Mouse (Mus musculus): Measurements from ENCODE around the gene Amigo2. TPM values are rescaled to one million over a fixed set of nuclear protein-coding genes. Genes with fewer than 3 reads are reported as not detected.

Gene Amigo2
- polyA plus RNA-seq, 1 experiment from 2014 or later, result 3.4 TPM

DNA sequence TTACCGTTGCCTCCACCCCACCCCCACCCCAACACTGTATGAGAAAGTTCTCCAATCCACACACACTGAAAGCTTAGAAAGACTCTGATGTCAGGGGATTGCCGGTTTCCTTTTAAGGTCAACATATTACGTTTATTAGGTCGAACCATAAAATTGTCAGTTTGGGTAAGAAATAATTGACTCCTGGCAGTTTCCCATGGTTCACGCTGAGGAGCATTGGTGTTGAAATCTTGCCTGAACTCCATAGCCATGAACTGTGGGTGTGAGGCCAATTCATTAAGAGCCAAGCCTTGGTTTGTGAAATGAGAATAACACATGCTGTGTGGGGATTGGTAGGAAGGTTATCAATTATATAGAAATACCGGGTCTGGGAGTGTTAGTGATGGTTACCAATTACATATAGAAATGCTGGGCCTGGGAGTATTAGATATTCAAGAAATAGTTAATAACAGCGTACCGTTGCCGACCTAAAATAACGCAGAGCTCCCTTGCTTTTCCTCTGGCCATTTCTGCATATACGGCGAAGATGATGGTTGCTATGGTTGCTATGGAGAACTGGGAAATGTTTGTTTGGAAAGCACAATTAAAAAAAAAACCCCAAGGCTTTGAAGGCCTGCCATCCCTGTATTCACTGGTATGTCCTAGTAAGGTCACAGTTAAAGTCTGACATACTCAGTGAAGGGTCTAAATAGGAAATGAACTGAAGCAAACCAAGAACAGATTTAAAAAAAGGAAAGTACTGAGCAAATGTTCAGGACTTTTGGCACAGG is 28.7 kb upstream of the Amigo2 start:
- Histone ChIP-seq H3K4me3 (ENCODE audit: low read depth, low read length) (no peak overlapping the region), H3K27ac (ENCODE audit: low read depth, low read length) (no peak overlapping the region), H3K9ac (ENCODE audit: low read depth, low read length) (no peak overlapping the region), H3K27me3 (ENCODE audit: control insufficient read depth, insufficient read depth, low read length) (no peaks in the 10 kb centered on the region), H3K4me1 (ENCODE audit: control insufficient read depth, insufficient read depth, low read length) (peaks cover 4% of the 10 kb centered on the region), H3K4me2 (no peak overlapping the region), H3K9me3 (replicated peaks; ENCODE audit: control insufficient read depth, low read length) (no peaks in the 10 kb centered on the region), H3K36me3 (ENCODE audit: control insufficient read depth, insufficient read depth, low read length) (no peaks in the 10 kb centered on the region)
- ATAC-seq (replicated peaks; ENCODE audit: insufficient number of reproducible peaks, low FRiP score, low TSS enrichment), result no peak
- 87% methylated on average over 12 of the region's 12 CpGs for WGBS (ENCODE audit: insufficient replicate concordance)

DNA sequence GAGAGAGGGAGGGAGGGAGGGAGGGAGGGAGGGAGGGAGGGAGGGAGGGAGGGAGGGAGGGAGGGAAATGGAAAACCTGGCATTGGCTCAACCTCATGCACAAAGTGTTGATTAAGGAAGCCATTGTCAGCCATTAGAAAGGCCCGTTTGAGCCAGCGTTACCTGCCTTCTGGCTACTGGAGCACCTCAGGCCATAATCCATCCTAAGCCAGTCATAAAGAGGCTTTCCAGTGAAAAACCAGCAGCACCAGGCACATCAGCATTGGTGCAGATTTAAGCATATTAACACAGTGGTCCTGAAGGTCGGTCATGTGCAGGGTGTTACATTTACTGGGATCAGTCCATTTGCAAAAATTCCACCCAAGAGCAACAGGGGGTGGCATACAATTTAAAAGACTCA is 25.7 kb upstream of the Amigo2 start:
- Histone ChIP-seq H3K4me3 (ENCODE audit: low read depth, low read length) (no peak overlapping the region), H3K9me3 (replicated peaks; ENCODE audit: control insufficient read depth, low read length) (no peaks in the 10 kb centered on the region), H3K27me3 (ENCODE audit: control insufficient read depth, insufficient read depth, low read length) (no peaks in the 10 kb centered on the region), H3K36me3 (ENCODE audit: control insufficient read depth, insufficient read depth, low read length) (no peaks in the 10 kb centered on the region), H3K4me2 (no peak overlapping the region), H3K9ac (ENCODE audit: low read depth, low read length) (no peak overlapping the region), H3K4me1 (ENCODE audit: control insufficient read depth, insufficient read depth, low read length) (no peaks in the 10 kb centered on the region), H3K27ac (ENCODE audit: low read depth, low read length) (no peak overlapping the region)
- WGBS (ENCODE audit: insufficient replicate concordance), result 82% methylated on average over 3 of the region's 3 CpGs
- ATAC-seq (replicated peaks; ENCODE audit: insufficient number of reproducible peaks, low FRiP score, low TSS enrichment), result no peak

DNA sequence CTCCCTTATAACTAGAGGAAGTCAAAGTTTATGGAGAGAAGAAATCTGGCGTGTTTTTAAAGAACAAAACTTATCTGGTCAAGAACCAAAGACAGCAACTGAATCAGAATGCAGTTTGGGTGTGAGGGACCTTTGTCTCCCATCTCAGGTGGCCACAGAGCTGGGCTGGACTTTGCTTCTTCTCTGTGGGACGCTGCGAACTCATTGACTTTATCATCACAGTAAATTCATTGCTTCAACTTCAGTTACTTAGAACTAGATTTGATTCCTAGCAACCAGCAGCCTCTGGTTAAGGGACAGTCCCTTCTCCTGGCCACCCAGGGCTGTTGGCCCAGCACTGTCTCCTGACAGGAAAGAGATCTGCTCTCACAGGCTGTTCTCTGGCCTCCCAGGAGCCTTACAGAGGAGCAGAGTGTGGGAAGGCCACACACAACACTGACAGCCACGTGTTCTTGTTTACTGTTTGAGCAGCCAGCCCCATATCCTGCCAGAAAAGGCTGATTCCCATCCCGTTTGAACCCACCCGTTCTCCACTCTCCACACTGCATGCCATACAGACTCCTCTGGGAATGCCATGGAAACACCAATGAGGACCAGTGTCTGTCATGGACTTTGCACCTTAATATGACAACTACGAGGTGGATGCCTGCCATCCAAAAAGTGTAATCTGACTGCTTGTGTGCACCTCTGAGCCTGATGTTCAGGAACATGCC is 25.1 kb upstream of the Amigo2 start:
- no peak for ATAC-seq (replicated peaks; ENCODE audit: insufficient number of reproducible peaks, low FRiP score, low TSS enrichment)
- 49% methylated on average over 7 of the region's 7 CpGs for WGBS (ENCODE audit: insufficient replicate concordance)
- no peaks in the 10 kb centered on the region for H3K9me3 ChIP-seq (replicated peaks; ENCODE audit: control insufficient read depth, low read length)

DNA sequence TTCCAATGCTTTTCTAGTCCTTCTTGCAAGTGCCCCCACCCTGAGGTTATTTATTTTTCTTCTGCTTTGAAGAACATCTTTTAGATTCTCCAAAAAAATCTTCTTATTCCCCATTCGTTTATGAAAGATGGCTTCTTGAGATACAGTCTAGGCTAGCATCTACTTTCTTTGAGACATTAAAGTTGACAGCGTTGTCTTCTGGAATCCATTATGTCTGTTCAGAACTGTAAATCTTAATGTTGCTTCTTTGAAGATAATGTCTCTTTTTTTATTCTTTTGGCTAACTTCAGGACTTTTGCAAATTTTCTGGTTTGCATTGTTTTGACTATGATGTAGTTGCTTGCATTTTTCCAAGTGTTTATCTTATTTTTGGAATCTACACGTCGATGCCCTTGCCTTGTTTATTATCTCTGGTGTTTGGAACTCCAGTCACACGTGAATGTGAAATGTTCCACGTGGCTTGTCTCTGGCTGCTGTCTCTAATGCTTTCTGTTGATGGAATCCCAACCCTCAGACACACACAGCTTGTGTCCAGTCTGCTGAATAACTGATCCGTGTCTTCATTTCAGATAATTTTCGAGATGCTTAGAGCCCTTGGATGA is 20.1 kb upstream of the Amigo2 start:
- Histone ChIP-seq H3K4me2 (no peak overlapping the region), H3K36me3 (ENCODE audit: control insufficient read depth, insufficient read depth, low read length) (no peaks in the 10 kb centered on the region), H3K9me3 (replicated peaks; ENCODE audit: control insufficient read depth, low read length) (no peaks in the 10 kb centered on the region), H3K9ac (ENCODE audit: low read depth, low read length) (no peak overlapping the region), H3K4me1 (ENCODE audit: control insufficient read depth, insufficient read depth, low read length) (no peaks in the 10 kb centered on the region), H3K27me3 (ENCODE audit: control insufficient read depth, insufficient read depth, low read length) (no peaks in the 10 kb centered on the region), H3K27ac (ENCODE audit: low read depth, low read length) (no peak overlapping the region), H3K4me3 (ENCODE audit: low read depth, low read length) (no peak overlapping the region)
- no peak for ATAC-seq (replicated peaks; ENCODE audit: insufficient number of reproducible peaks, low FRiP score, low TSS enrichment)
- 52% methylated on average over 8 of the region's 8 CpGs for WGBS (ENCODE audit: insufficient replicate concordance)

More for the DNA sequence above, 25.1 kb upstream of the Amigo2 start:
- Histone ChIP-seq H3K36me3 (ENCODE audit: control insufficient read depth, insufficient read depth, low read length) (no peaks in the 10 kb centered on the region), H3K4me2 (no peak overlapping the region), H3K4me1 (ENCODE audit: control insufficient read depth, insufficient read depth, low read length) (no peaks in the 10 kb centered on the region), H3K9ac (ENCODE audit: low read depth, low read length) (no peak overlapping the region), H3K27ac (ENCODE audit: low read depth, low read length) (no peak overlapping the region), H3K27me3 (ENCODE audit: control insufficient read depth, insufficient read depth, low read length) (no peaks in the 10 kb centered on the region), H3K4me3 (ENCODE audit: low read depth, low read length) (no peak overlapping the region)

DNA sequence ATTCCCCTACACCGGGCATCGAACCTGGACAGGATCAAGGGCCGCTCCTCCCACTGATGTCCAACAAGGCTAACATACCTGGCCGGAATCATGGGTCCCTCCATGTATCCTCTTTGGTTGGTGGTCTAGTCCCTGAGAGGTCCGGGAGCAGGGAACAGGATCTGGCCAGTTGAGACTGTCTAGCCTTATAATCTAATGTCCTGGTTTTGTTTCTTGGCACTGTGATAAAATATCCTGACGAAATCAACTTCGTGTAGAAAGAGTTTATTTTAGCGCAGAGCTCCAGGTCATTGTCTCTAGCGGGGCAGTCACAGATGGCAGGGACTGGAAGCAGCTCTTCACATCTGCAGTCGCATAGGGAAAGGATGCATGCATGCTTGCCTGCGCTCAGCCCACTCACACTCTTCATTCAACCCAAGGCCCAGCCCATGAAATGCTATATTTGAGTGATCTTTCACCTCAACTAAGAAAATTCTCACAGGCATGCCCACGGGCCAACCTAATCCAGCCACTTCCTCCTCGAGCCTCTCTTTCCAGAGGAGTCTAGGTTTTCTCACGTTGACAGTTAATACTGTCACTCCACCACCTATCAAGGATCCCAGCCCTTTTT is 19.3 kb upstream of the Amigo2 start:
- no peaks in the 10 kb centered on the region for H3K27me3 ChIP-seq (ENCODE audit: control insufficient read depth, insufficient read depth, low read length)
- no peaks in the 10 kb centered on the region for H3K9me3 ChIP-seq (replicated peaks; ENCODE audit: control insufficient read depth, low read length)
- H3K4me2 ChIP-seq, result no peak overlapping the region
- WGBS (ENCODE audit: insufficient replicate concordance), result 68% methylated on average over 14 of the region's 14 CpGs
- H3K4me1 ChIP-seq (ENCODE audit: control insufficient read depth, insufficient read depth, low read length), result no peaks in the 10 kb centered on the region
- no peak overlapping the region for H3K9ac ChIP-seq (ENCODE audit: low read depth, low read length)
- H3K36me3 ChIP-seq (ENCODE audit: control insufficient read depth, insufficient read depth, low read length), result no peaks in the 10 kb centered on the region
- no peak overlapping the region for H3K4me3 ChIP-seq (ENCODE audit: low read depth, low read length)
- ATAC-seq (replicated peaks; ENCODE audit: insufficient number of reproducible peaks, low FRiP score, low TSS enrichment), result no peak
- H3K27ac ChIP-seq (ENCODE audit: low read depth, low read length), result no peak overlapping the region

DNA sequence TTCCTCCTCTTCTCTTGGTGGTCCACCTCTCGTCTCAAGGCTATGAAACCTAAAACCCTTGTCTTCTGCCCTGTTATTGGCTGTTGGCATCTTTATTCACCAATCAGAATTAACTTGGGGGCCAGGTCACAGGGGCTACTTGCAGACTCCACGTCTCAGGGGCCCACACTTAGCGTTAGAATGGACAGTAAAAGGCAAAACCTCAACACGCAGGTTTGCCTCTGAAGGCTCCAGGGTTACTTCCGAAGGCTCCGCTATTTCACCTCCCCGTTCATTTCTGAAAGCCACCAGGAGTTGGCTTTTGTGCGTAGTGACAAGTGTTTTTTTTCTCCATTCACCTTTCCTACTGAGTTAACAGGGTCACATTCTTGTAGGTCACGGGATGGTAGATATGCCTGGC is 15.2 kb upstream of the Amigo2 start:
- no peak for ATAC-seq (replicated peaks; ENCODE audit: insufficient number of reproducible peaks, low FRiP score, low TSS enrichment)
- H3K27ac ChIP-seq (ENCODE audit: low read depth, low read length), result no peak overlapping the region
- H3K9ac ChIP-seq (ENCODE audit: low read depth, low read length), result no peak overlapping the region
- H3K36me3 ChIP-seq (ENCODE audit: control insufficient read depth, insufficient read depth, low read length), result no peaks in the 10 kb centered on the region
- H3K4me2 ChIP-seq, result no peak overlapping the region
- no peaks in the 10 kb centered on the region for H3K4me1 ChIP-seq (ENCODE audit: control insufficient read depth, insufficient read depth, low read length)
- 67% methylated on average over 9 of the region's 9 CpGs for whole genome bisulfite sequencing (ENCODE audit: insufficient replicate concordance)
- H3K9me3 ChIP-seq (replicated peaks; ENCODE audit: control insufficient read depth, low read length), result no peaks in the 10 kb centered on the region
- no peak overlapping the region for H3K4me3 ChIP-seq (ENCODE audit: low read depth, low read length)
- no peaks in the 10 kb centered on the region for H3K27me3 ChIP-seq (ENCODE audit: control insufficient read depth, insufficient read depth, low read length)

DNA sequence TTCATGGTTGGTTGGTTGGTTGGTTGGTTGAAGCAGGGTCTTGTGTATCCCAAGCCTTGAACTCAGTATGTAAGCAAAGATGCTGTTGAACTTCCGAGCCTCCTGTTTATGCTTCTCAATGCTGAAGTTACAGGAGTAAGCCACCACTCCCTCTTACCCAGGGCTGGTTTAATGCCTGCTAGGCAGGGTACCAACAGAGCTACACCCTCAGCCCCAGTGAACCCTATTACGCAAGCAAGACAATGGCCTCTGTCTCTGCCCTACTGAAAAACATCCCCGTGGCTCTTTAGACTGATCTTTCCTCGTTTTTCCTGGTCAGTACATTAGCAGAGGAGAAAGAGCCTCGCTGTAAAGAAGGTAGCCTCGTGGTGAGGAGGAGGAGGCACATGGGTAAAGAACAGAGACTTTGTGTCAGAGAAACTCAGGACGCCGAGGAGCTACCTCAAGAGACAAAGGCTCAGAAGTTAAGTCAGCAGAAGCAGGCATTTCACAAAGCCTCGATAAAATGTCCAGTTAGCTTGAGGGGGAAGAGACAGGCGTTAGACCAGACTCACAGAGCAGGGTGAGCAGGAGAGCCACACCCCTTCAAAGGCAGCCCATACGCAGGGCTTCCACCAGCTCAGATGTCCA is 13.0 kb upstream of the Amigo2 start:
- no peak overlapping the region for H3K27ac ChIP-seq (ENCODE audit: low read depth, low read length)
- H3K27me3 ChIP-seq (ENCODE audit: control insufficient read depth, insufficient read depth, low read length), result no peaks in the 10 kb centered on the region
- no peaks in the 10 kb centered on the region for H3K36me3 ChIP-seq (ENCODE audit: control insufficient read depth, insufficient read depth, low read length)
- H3K4me1 ChIP-seq (ENCODE audit: control insufficient read depth, insufficient read depth, low read length), result no peaks in the 10 kb centered on the region
- 71% methylated on average over 11 of the region's 11 CpGs for WGBS (ENCODE audit: insufficient replicate concordance)
- no peak overlapping the region for H3K4me2 ChIP-seq
- H3K9me3 ChIP-seq (replicated peaks; ENCODE audit: control insufficient read depth, low read length), result no peaks in the 10 kb centered on the region
- no peak overlapping the region for H3K4me3 ChIP-seq (ENCODE audit: low read depth, low read length)
- no peak overlapping the region for H3K9ac ChIP-seq (ENCODE audit: low read depth, low read length)
- no peak for ATAC-seq (replicated peaks; ENCODE audit: insufficient number of reproducible peaks, low FRiP score, low TSS enrichment)

DNA sequence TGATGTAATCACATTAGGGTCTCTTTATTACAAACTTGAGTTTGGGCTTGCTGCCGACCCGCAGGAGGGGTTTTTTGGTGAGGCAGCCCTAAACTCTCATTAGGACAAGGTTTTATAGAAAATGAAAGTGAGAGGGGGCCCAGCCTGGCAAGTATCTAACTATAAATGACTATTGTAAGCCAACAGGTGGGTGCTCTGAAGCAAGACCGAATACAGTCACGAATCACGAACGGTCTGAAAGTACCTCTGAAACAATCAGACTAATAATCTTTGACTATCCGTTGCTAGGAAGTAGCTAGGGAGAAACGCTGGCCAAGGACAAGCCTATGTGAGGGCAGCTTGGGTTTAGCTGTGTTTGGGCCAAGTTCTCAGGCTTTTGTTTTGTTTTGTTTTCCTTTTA is 12.2 kb upstream of the Amigo2 start:
- no peak for ATAC-seq (replicated peaks; ENCODE audit: insufficient number of reproducible peaks, low FRiP score, low TSS enrichment)
- no peak overlapping the region for H3K4me2 ChIP-seq
- no peaks in the 10 kb centered on the region for H3K27me3 ChIP-seq (ENCODE audit: control insufficient read depth, insufficient read depth, low read length)
- WGBS (ENCODE audit: insufficient replicate concordance), result 88% methylated on average over 8 of the region's 8 CpGs
- H3K9me3 ChIP-seq (replicated peaks; ENCODE audit: control insufficient read depth, low read length), result no peaks in the 10 kb centered on the region
- no peaks in the 10 kb centered on the region for H3K36me3 ChIP-seq (ENCODE audit: control insufficient read depth, insufficient read depth, low read length)
- H3K4me3 ChIP-seq (ENCODE audit: low read depth, low read length), result no peak overlapping the region
- no peak overlapping the region for H3K9ac ChIP-seq (ENCODE audit: low read depth, low read length)
- H3K4me1 ChIP-seq (ENCODE audit: control insufficient read depth, insufficient read depth, low read length), result no peaks in the 10 kb centered on the region
- H3K27ac ChIP-seq (ENCODE audit: low read depth, low read length), result no peak overlapping the region
